Comparison of ENCODE assay signal across 22 mouse cellular contexts in the genomic region with DNA sequence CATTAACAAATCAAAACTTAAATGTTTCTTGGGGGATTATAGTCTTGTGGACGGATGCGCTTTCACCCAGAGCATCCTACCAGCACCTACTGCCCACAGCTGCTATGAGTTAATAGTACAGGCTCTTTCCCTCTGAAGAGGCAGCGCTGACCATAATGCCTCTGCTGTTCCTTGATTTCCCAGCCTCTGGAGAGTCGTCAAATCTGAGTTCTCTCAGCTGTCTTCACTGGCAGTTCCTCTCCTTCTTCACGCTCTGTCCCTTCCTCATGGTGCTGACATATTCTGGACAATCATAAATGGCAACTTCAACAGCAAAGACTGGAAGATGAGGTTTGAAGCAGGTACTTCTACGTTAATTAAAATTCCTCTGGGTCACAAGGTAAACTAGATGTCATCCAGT.
DNase-seq lines count a peak whose midpoint lies in the region; ATAC-seq and TF ChIP-seq lines count a peak whose summit lies in the region.
"Had no signal": no experiment of that assay in that cellular context is flagged by ENCODE, and none has a peak within 500 bp of the region (broad histone marks: within the 10 kb centered on the region; RNA-seq: fewer than 3 reads in every experiment).

No protein-coding gene starts in this region.

- 78% methylated on average over 6 of the region's 6 CpGs for WGBS in heart, embryonic 10.5 days
- WGBS in kidney, postnatal 0 days, result 64% methylated on average over 6 of the region's 6 CpGs
- 67% methylated on average over 6 of the region's 6 CpGs for WGBS in kidney, embryonic 16.5 days

- no peak overlapping the region for H3K4me3 ChIP-seq in heart, embryonic 10.5 days
- H3K4me3 ChIP-seq in kidney, postnatal 0 days (replicated peaks; ENCODE audit: low read depth, low read length), result no peak overlapping the region
- H3K4me3 ChIP-seq in kidney, embryonic 16.5 days (ENCODE audit: low read length), result no peak overlapping the region
- H3K4me3 ChIP-seq: embryonic facial prominence, embryonic 13.5 days; embryonic facial prominence, embryonic 15.5 days; erythroblast, embryonic 14.5 days; forebrain, embryonic 10.5 days; forebrain, embryonic 12.5 days had no signal

- no peak overlapping the region for H3K27ac ChIP-seq in heart, embryonic 10.5 days
- H3K27ac ChIP-seq in kidney, postnatal 0 days, result no peak overlapping the region
- H3K27ac ChIP-seq in kidney, embryonic 16.5 days (ENCODE audit: low read length), result no peak overlapping the region
- H3K27ac ChIP-seq: embryonic facial prominence, embryonic 13.5 days; embryonic facial prominence, embryonic 15.5 days; forebrain, embryonic 10.5 days; forebrain, embryonic 12.5 days had no signal

- no peak overlapping the region for H3K4me2 ChIP-seq in kidney, postnatal 0 days (ENCODE audit: low read length)
- H3K4me2 ChIP-seq in kidney, embryonic 16.5 days (replicated peaks; ENCODE audit: low read depth, low read length), result no peak overlapping the region
- H3K4me2 ChIP-seq: embryonic facial prominence, embryonic 13.5 days; embryonic facial prominence, embryonic 15.5 days; forebrain, embryonic 12.5 days had no signal

- no peak for TF ChIP-seq CTCF in kidney, postnatal 0 days (IDR thresholded peaks at IDR 0.05; ENCODE audit: low read depth)

- H3K9me3 ChIP-seq in heart, embryonic 10.5 days, result no peaks in the 10 kb centered on the region
- H3K9me3 ChIP-seq in kidney, postnatal 0 days (replicated peaks; ENCODE audit: low read length), result no peaks in the 10 kb centered on the region
- no peaks in the 10 kb centered on the region for H3K9me3 ChIP-seq in kidney, embryonic 16.5 days (ENCODE audit: low read length)
- H3K9me3 ChIP-seq: embryonic facial prominence, embryonic 13.5 days; embryonic facial prominence, embryonic 15.5 days; forebrain, embryonic 10.5 days; forebrain, embryonic 12.5 days had no signal

- peak; percentile 14 for DNase-seq in heart, adult 11 months
- no peak for DNase-seq in heart, embryonic 10.5 days (ENCODE audit: low spot score)
- peak; percentile 35 for DNase-seq in kidney, postnatal 0 days (ENCODE audit: low spot score)
- no peak for DNase-seq in kidney, adult 18-20 months
- peak; percentile 49 for DNase-seq in kidney, postnatal 14 days
- DNase-seq: adrenal gland, adult 2 months; adrenal gland, postnatal 10 days; adrenal gland, postnatal 25 days; cerebellum, adult 11 months; cerebellum, adult 18-20 months; cerebellum, adult 8-10 months; cerebellum, adult 9-11 months; cerebellum, postnatal 14 days; cerebellum, postnatal 36 days had no signal

- ATAC-seq in kidney, postnatal 0 days (replicated peaks; ENCODE audit: low FRiP score, low read depth), result no peak
- ATAC-seq in kidney, embryonic 16.5 days (ENCODE audit: low FRiP score, low TSS enrichment), result no peak
- ATAC-seq: forebrain, embryonic 14.5 days; forebrain, embryonic 16.5 days had no signal

- H3K4me1 ChIP-seq in heart, embryonic 10.5 days, result peaks cover 5% of the 10 kb centered on the region; the same call in 1 of the 2 replicates
- H3K4me1 ChIP-seq in kidney, postnatal 0 days (replicated peaks; ENCODE audit: insufficient read depth, low read length), result no peaks in the 10 kb centered on the region
- no peaks in the 10 kb centered on the region for H3K4me1 ChIP-seq in kidney, embryonic 16.5 days (ENCODE audit: insufficient read depth, low read length)
- H3K4me1 ChIP-seq: embryonic facial prominence, embryonic 13.5 days; embryonic facial prominence, embryonic 15.5 days; forebrain, embryonic 12.5 days had no signal

- H3K36me3 ChIP-seq in heart, embryonic 10.5 days, result no peaks in the 10 kb centered on the region
- no peaks in the 10 kb centered on the region for H3K36me3 ChIP-seq in kidney, postnatal 0 days (ENCODE audit: insufficient read depth, low read length)
- H3K36me3 ChIP-seq in kidney, embryonic 16.5 days (ENCODE audit: insufficient read depth, low read length), result no peaks in the 10 kb centered on the region
- H3K36me3 ChIP-seq: embryonic facial prominence, embryonic 13.5 days; embryonic facial prominence, embryonic 15.5 days; forebrain, embryonic 10.5 days had no signal

- H3K9ac ChIP-seq in kidney, postnatal 0 days (ENCODE audit: low read depth, low read length), result no peak overlapping the region
- no peak overlapping the region for H3K9ac ChIP-seq in kidney, embryonic 16.5 days (replicated peaks; ENCODE audit: low read length)
- H3K9ac ChIP-seq: embryonic facial prominence, embryonic 13.5 days; embryonic facial prominence, embryonic 15.5 days; forebrain, embryonic 12.5 days had no signal

- H3K27me3 ChIP-seq in heart, embryonic 10.5 days (ENCODE audit: insufficient read depth, poor library complexity, severe bottlenecking), result no peaks in the 10 kb centered on the region
- no peaks in the 10 kb centered on the region for H3K27me3 ChIP-seq in kidney, postnatal 0 days (ENCODE audit: insufficient read depth, low read length)
- no peaks in the 10 kb centered on the region for H3K27me3 ChIP-seq in kidney, embryonic 16.5 days (ENCODE audit: insufficient read depth, low read length)
- H3K27me3 ChIP-seq: embryonic facial prominence, embryonic 13.5 days; embryonic facial prominence, embryonic 15.5 days; forebrain, embryonic 12.5 days had no signal

Comparison
In these comparisons a context has a peak if more than half of its experiments do, and no peak if none do; other contexts are left out.
1. DNase-seq: peak in heart, adult 11 months (single experiment), kidney, postnatal 0 days (single experiment) and kidney, postnatal 14 days (single experiment); none in heart, embryonic 10.5 days (single experiment) and kidney, adult 18-20 months (single experiment).